ENCODE assay signal across 10 mouse cellular contexts in the genomic region with DNA sequence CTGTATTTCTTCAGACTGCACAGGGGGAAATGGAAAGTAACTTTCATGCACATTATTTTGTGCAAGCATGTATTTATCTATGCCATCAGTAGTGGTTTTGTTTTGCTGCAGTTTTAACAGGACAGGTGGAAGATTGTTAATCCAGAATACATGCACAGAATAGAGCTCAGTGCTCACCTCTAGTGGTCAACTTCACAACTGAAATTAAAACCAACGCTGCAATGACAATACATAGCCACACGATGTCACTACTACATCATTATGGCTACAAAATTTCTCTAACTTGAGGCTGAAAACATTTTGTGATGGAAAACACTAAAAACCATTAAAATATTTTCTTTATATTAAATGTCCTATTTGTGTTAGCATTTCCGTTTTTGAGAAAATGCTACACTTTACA. TPM values are rescaled to one million over a fixed set of nuclear protein-coding genes. Genes with fewer than 3 reads are reported as not detected.
A peak's percentile ranks its signal among the peaks of the same experiment; 100 is the strongest.
DNase-seq lines count a peak whose midpoint lies in the region; ATAC-seq and TF ChIP-seq lines count a peak whose summit lies in the region.
"Had no signal": no experiment of that assay in that cellular context is flagged by ENCODE, and none has a peak within 500 bp of the region (broad histone marks: within the 10 kb centered on the region; RNA-seq: fewer than 3 reads in every experiment).

No protein-coding gene starts in this region.

- no peak for TF ChIP-seq CTCF in thymus, adult 2 months (IDR thresholded peaks at IDR 0.05; ENCODE audit: borderline replicate concordance, control insufficient read depth, extremely low read depth, insufficient read depth, low read length, poor library complexity)

- peak; percentile 71 for DNase-seq in forebrain, embryonic 14.5 days (ENCODE audit: low spot score)
- no peak for DNase-seq in forebrain, embryonic 10.5 days (ENCODE audit: extremely low spot score, low spot score)
- peak; percentile 30 for DNase-seq in thymus, adult 2 months
- no peak for DNase-seq in thymus, adult 18-20 months
- DNase-seq in embryo, embryonic 10 days (ENCODE audit: low spot score) = peak; percentile 52
- peak; percentile 6 for DNase-seq in large intestine, adult 2 months (ENCODE audit: low read depth, low spot score)
- DNase-seq in thymus, postnatal 4 days = peak; percentile 7

- H3K9me3 ChIP-seq in forebrain, embryonic 14.5 days (replicated peaks; ENCODE audit: control insufficient read depth, low read length) = no peaks in the 10 kb centered on the region
- H3K9me3 ChIP-seq in forebrain, embryonic 10.5 days = no peaks in the 10 kb centered on the region
- H3K9me3 ChIP-seq: limb, embryonic 12.5 days had no signal

- no peak overlapping the region for H3K27ac ChIP-seq in forebrain, embryonic 14.5 days (ENCODE audit: low read depth, low read length)
- no peak overlapping the region for H3K27ac ChIP-seq in forebrain, embryonic 10.5 days
- H3K27ac ChIP-seq in thymus, adult 2 months (ENCODE audit: control insufficient read depth, insufficient read depth, low read length) = no peak overlapping the region
- H3K27ac ChIP-seq: limb, embryonic 12.5 days had no signal

- H3K36me3 ChIP-seq in forebrain, embryonic 14.5 days (ENCODE audit: control insufficient read depth, insufficient read depth, low read length) = no peaks in the 10 kb centered on the region
- H3K36me3 ChIP-seq in forebrain, embryonic 10.5 days (replicated peaks) = no peaks in the 10 kb centered on the region
- H3K36me3 ChIP-seq in thymus, adult 2 months (ENCODE audit: control insufficient read depth, insufficient read depth, low read length) = no peaks in the 10 kb centered on the region
- H3K36me3 ChIP-seq: limb, embryonic 12.5 days had no signal

- no peak overlapping the region for H3K4me2 ChIP-seq in forebrain, embryonic 14.5 days (ENCODE audit: low read length)
- H3K4me2 ChIP-seq: limb, embryonic 12.5 days had no signal

- no peak overlapping the region for H3K9ac ChIP-seq in forebrain, embryonic 14.5 days (ENCODE audit: low read length)
- H3K9ac ChIP-seq: limb, embryonic 12.5 days had no signal

- TF ChIP-seq POLR2A in thymus, adult 2 months (IDR thresholded peaks at IDR 0.05; ENCODE audit: control insufficient read depth, extremely low read depth, insufficient read depth, low read length, poor library complexity) = no peak

- no peak overlapping the region for H3K4me3 ChIP-seq in forebrain, embryonic 14.5 days (ENCODE audit: low read depth, low read length)
- H3K4me3 ChIP-seq in forebrain, embryonic 10.5 days = no peak overlapping the region
- no peak overlapping the region for H3K4me3 ChIP-seq in thymus, adult 2 months (ENCODE audit: control insufficient read depth, insufficient read depth, low read length)
- H3K4me3 ChIP-seq: limb, embryonic 12.5 days had no signal

- H3K27me3 ChIP-seq in forebrain, embryonic 14.5 days (replicated peaks; ENCODE audit: control insufficient read depth, insufficient read depth, low read length) = no peaks in the 10 kb centered on the region
- peaks cover 25% of the 10 kb centered on the region for H3K27me3 ChIP-seq in forebrain, embryonic 10.5 days (ENCODE audit: poor library complexity, severe bottlenecking)
- no peaks in the 10 kb centered on the region for H3K27me3 ChIP-seq in thymus, adult 2 months (ENCODE audit: control insufficient read depth, insufficient read depth, low read length)

- 13% methylated on average over 3 of the region's 3 CpGs for WGBS in forebrain, embryonic 14.5 days
- WGBS in forebrain, embryonic 10.5 days = 15% methylated on average over 3 of the region's 3 CpGs
- 6% methylated on average over 3 of the region's 3 CpGs for WGBS in thymus, adult 2 months
- WGBS in large intestine, adult 2 months = 5% methylated on average over 3 of the region's 3 CpGs

- no peaks in the 10 kb centered on the region for H3K4me1 ChIP-seq in forebrain, embryonic 14.5 days (ENCODE audit: control insufficient read depth, insufficient read depth, low read length)
- H3K4me1 ChIP-seq in forebrain, embryonic 10.5 days = no peaks in the 10 kb centered on the region
- no peaks in the 10 kb centered on the region for H3K4me1 ChIP-seq in thymus, adult 2 months (replicated peaks; ENCODE audit: control insufficient read depth, insufficient read depth, low read length)
- H3K4me1 ChIP-seq: limb, embryonic 12.5 days had no signal

- ATAC-seq in forebrain, embryonic 14.5 days = 0 out of 2 replicates have a peak, but pooled peaks have one; percentile 46
- peak; percentile 98 for ATAC-seq in megakaryocyte progenitor cell, adult 5-6 weeks (replicated peaks; ENCODE audit: poor library complexity)

RNA-seq across cellular contexts. Expression of a gene that starts 3.6 kb away (rescaled TPM):
- 0.08 and 0.09 TPM in 2 replicates for polyA plus RNA-seq in forebrain, embryonic 14.5 days (2014; fragmentation: Nextera tagmentation; extraction: Ambion mirVana)
- 0.01 TPM in 1 of 2 replicates, not detected in the other for polyA plus RNA-seq in forebrain, embryonic 10.5 days (2016; fragmentation: Nextera tagmentation; extraction: Ambion mirVana)
- not detected in 2 replicates for polyA plus RNA-seq in thymus, adult 2 months (2012; rRNA removed)
- not detected in 2 replicates for polyA plus RNA-seq in large intestine, adult 2 months (2012; rRNA removed)
- total RNA-seq in megakaryocyte progenitor cell, adult 5-6 weeks (2015) = not detected in 2 replicates
- not detected in 2 replicates for total RNA-seq in megakaryocyte progenitor cell, adult 5-6 weeks (2017)
- total RNA-seq: adrenal gland, postnatal 36 days had no signal
- polyA plus RNA-seq: limb, embryonic 12.5 days had no signal

RNA-seq across cellular contexts. Expression of a gene that starts 26.3 kb away (rescaled TPM):
- polyA plus RNA-seq in forebrain, embryonic 14.5 days (2014; fragmentation: Nextera tagmentation; extraction: Ambion mirVana) = 27.0 and 28.0 TPM in 2 replicates
- 7.9 and 8.6 TPM in 2 replicates for polyA plus RNA-seq in forebrain, embryonic 10.5 days (2016; fragmentation: Nextera tagmentation; extraction: Ambion mirVana)
- polyA plus RNA-seq in thymus, adult 2 months (2012; rRNA removed) = 1.2 and 1.5 TPM in 2 replicates
- polyA plus RNA-seq in large intestine, adult 2 months (2012; rRNA removed) = 4.1 and 4.8 TPM in 2 replicates
- total RNA-seq in megakaryocyte progenitor cell, adult 5-6 weeks (2015) = 12.1 and 15.9 TPM in 2 replicates
- total RNA-seq in megakaryocyte progenitor cell, adult 5-6 weeks (2017) = 13.5 and 20.9 TPM in 2 replicates

Comparison
In these comparisons a context has a peak if more than half of its experiments do, and no peak if none do; other contexts are left out.
1. DNase-seq: peak in forebrain, embryonic 14.5 days (single experiment), thymus, adult 2 months (single experiment), embryo, embryonic 10 days (single experiment), large intestine, adult 2 months (single experiment) and thymus, postnatal 4 days (single experiment); none in forebrain, embryonic 10.5 days (single experiment) and thymus, adult 18-20 months (0 of 2).